8 mouse cellular contexts compared by ENCODE assay signal in genomic region chr1:169529996-169530518, GRCm38 (mm10). TPM values are rescaled to one million over a fixed set of nuclear protein-coding genes. Genes with fewer than 3 reads are reported as not detected.
A peak's percentile ranks its signal among the peaks of the same experiment; 100 is the strongest.
DNase-seq lines count a peak whose midpoint lies in the region; ATAC-seq and TF ChIP-seq lines count a peak whose summit lies in the region.

No protein-coding gene starts in this region.

- H3K9me3 ChIP-seq in liver, embryonic 11.5 days (ENCODE audit: control insufficient read depth, low read length) = no peaks in the 10 kb centered on the region
- H3K9me3 ChIP-seq in embryonic facial prominence, embryonic 11.5 days (replicated peaks; ENCODE audit: control insufficient read depth, low read length) = no peaks in the 10 kb centered on the region
- H3K9me3 ChIP-seq in intestine, embryonic 14.5 days (ENCODE audit: control insufficient read depth, low read length) = no peaks in the 10 kb centered on the region
- H3K9me3 ChIP-seq in neural tube, embryonic 12.5 days = no peaks in the 10 kb centered on the region

- TF ChIP-seq CTCF in layer of hippocampus, adult 2 months (conservative IDR thresholded peaks at IDR 0.05) = no peak

- no peak overlapping the region for H3K27ac ChIP-seq in liver, embryonic 11.5 days (ENCODE audit: low read depth, low read length)
- H3K27ac ChIP-seq in embryonic facial prominence, embryonic 11.5 days (replicated peaks; ENCODE audit: low read depth, low read length) = no peak overlapping the region
- H3K27ac ChIP-seq in intestine, embryonic 14.5 days (ENCODE audit: low read depth) = no peak overlapping the region
- H3K27ac ChIP-seq in neural tube, embryonic 12.5 days = no peak overlapping the region
- H3K27ac ChIP-seq in layer of hippocampus, adult 2 months = no peak overlapping the region

- no peaks in the 10 kb centered on the region for H3K27me3 ChIP-seq in liver, embryonic 11.5 days (replicated peaks; ENCODE audit: control insufficient read depth, insufficient read depth, low read length)
- H3K27me3 ChIP-seq in embryonic facial prominence, embryonic 11.5 days (ENCODE audit: control insufficient read depth, insufficient read depth, low read length) = no peaks in the 10 kb centered on the region
- H3K27me3 ChIP-seq in intestine, embryonic 14.5 days (replicated peaks; ENCODE audit: control insufficient read depth, insufficient read depth, low read length) = no peaks in the 10 kb centered on the region
- no peaks in the 10 kb centered on the region for H3K27me3 ChIP-seq in neural tube, embryonic 12.5 days (replicated peaks)

- H3K4me1 ChIP-seq in liver, embryonic 11.5 days (replicated peaks; ENCODE audit: control insufficient read depth, insufficient read depth, low read length) = peaks cover 9% of the 10 kb centered on the region
- no peaks in the 10 kb centered on the region for H3K4me1 ChIP-seq in embryonic facial prominence, embryonic 11.5 days (ENCODE audit: control insufficient read depth, insufficient read depth, low read length)
- peaks cover 6% of the 10 kb centered on the region for H3K4me1 ChIP-seq in intestine, embryonic 14.5 days (replicated peaks; ENCODE audit: control insufficient read depth, insufficient read depth, low read length)
- H3K4me1 ChIP-seq in neural tube, embryonic 12.5 days = peaks cover 9% of the 10 kb centered on the region; the same call in 1 of the 2 replicates

- ATAC-seq in liver, embryonic 11.5 days (replicated peaks; ENCODE audit: low FRiP score) = no peak
- no peak for ATAC-seq in embryonic facial prominence, embryonic 11.5 days (replicated peaks; ENCODE audit: insufficient number of reproducible peaks, low FRiP score, low TSS enrichment, low read depth)
- no peak for ATAC-seq in intestine, embryonic 14.5 days (replicated peaks; ENCODE audit: low FRiP score, low TSS enrichment, low read depth)
- no peak for ATAC-seq in neural tube, embryonic 12.5 days (ENCODE audit: low FRiP score, low read depth)
- no peak for ATAC-seq in monocyte, adult 5-6 weeks (replicated peaks; ENCODE audit: insufficient number of reproducible peaks, low FRiP score, low TSS enrichment, poor library complexity, severe bottlenecking)

- peak overlapping the region; percentile 78 for H3K4me3 ChIP-seq in liver, embryonic 11.5 days (ENCODE audit: low read depth, low read length)
- peak overlapping the region; percentile 63 for H3K4me3 ChIP-seq in embryonic facial prominence, embryonic 11.5 days (ENCODE audit: low read depth, low read length)
- H3K4me3 ChIP-seq in intestine, embryonic 14.5 days (ENCODE audit: low read depth, low read length) = peak overlapping the region; percentile 76
- peak overlapping the region; percentile 48 for H3K4me3 ChIP-seq in neural tube, embryonic 12.5 days
- no peak overlapping the region for H3K4me3 ChIP-seq in layer of hippocampus, adult 2 months

- DNase-seq in liver, embryonic 11.5 days (ENCODE audit: low spot score) = no peak
- DNase-seq in liver = no peak
- no peak for DNase-seq in embryonic facial prominence, embryonic 11.5 days (ENCODE audit: low spot score)
- no peak for DNase-seq in intestine, embryonic 14.5 days (ENCODE audit: low spot score)
- DNase-seq in layer of hippocampus, adult 2 months (ENCODE audit: low spot score in 2 of 2) = no peak
- no peak for DNase-seq in cerebellum, adult 11 months

- H3K4me2 ChIP-seq in liver, embryonic 11.5 days = peak overlapping the region; percentile 70
- peak overlapping the region; percentile 35 for H3K4me2 ChIP-seq in embryonic facial prominence, embryonic 11.5 days (ENCODE audit: low read depth, low read length)
- H3K4me2 ChIP-seq in intestine, embryonic 14.5 days (ENCODE audit: low read length) = peak overlapping the region; percentile 92
- H3K4me2 ChIP-seq in neural tube, embryonic 12.5 days (replicated peaks) = peak overlapping the region; percentile 58

- 82% methylated on average over 8 of the region's 8 CpGs for WGBS in liver, embryonic 11.5 days
- 84% methylated on average over 8 of the region's 8 CpGs for WGBS in embryonic facial prominence, embryonic 11.5 days
- 81% methylated on average over 8 of the region's 8 CpGs for WGBS in intestine, embryonic 14.5 days
- WGBS in neural tube, embryonic 12.5 days = 84% methylated on average over 8 of the region's 8 CpGs

- peaks cover 3% of the 10 kb centered on the region; the same call in 1 of the 2 replicates for H3K36me3 ChIP-seq in liver, embryonic 11.5 days (ENCODE audit: control insufficient read depth, insufficient read depth, low read length)
- H3K36me3 ChIP-seq in embryonic facial prominence, embryonic 11.5 days (replicated peaks; ENCODE audit: control insufficient read depth, insufficient read depth, low read depth, low read length) = no peaks in the 10 kb centered on the region
- peaks cover 22% of the 10 kb centered on the region for H3K36me3 ChIP-seq in intestine, embryonic 14.5 days (ENCODE audit: control insufficient read depth, insufficient read depth, low read length)
- H3K36me3 ChIP-seq in neural tube, embryonic 12.5 days = peaks cover 2% of the 10 kb centered on the region; the same call in 1 of the 2 replicates

- peak overlapping the region; percentile 78; the same call in 1 of the 2 replicates for H3K9ac ChIP-seq in liver, embryonic 11.5 days (ENCODE audit: low read depth, low read length)
- no peak overlapping the region for H3K9ac ChIP-seq in embryonic facial prominence, embryonic 11.5 days (replicated peaks; ENCODE audit: low read length)
- H3K9ac ChIP-seq in intestine, embryonic 14.5 days (ENCODE audit: low read length) = peak overlapping the region; percentile 25; the same call in 1 of the 2 replicates
- peak overlapping the region; percentile 35; the same call in 1 of the 2 replicates for H3K9ac ChIP-seq in neural tube, embryonic 12.5 days

RNA-seq across cellular contexts. Expression of gene Nuf2, which starts 1.2 kb away (rescaled TPM):
- 60.7 and 65.2 TPM in 2 replicates for polyA plus RNA-seq in liver, embryonic 11.5 days (2014; fragmentation: Nextera tagmentation; extraction: Ambion mirVana)
- polyA plus RNA-seq in embryonic facial prominence, embryonic 11.5 days (2014; fragmentation: Nextera tagmentation; extraction: Ambion mirVana) = 92.2 and 100 TPM in 2 replicates
- 45.4 and 52.8 TPM in 2 replicates for polyA plus RNA-seq in intestine, embryonic 14.5 days (2014; fragmentation: Nextera tagmentation; extraction: Ambion mirVana)
- 45.5 and 47.8 TPM in 2 replicates for polyA plus RNA-seq in neural tube, embryonic 12.5 days (2016; fragmentation: Nextera tagmentation; extraction: Ambion mirVana)
- 1 to 10 TPM; 3.2 to 4.1 TPM for total RNA-seq in layer of hippocampus, adult 2 months (2021)
- 0.57 to 4.6 TPM (median 1.7 TPM) in 3 replicates for total RNA-seq in monocyte, adult 5-6 weeks (2017)

Comparison
In these comparisons a context has a peak if more than half of its experiments do, and no peak if none do; other contexts are left out.
1. H3K4me2 ChIP-seq: peak in every context shown above with its lines; median percentile 92 in intestine, embryonic 14.5 days; 70 in liver, embryonic 11.5 days; 58 in neural tube, embryonic 12.5 days; 35 in embryonic facial prominence, embryonic 11.5 days.